Comparison of ENCODE assay signal across 6 mouse cellular contexts in the genomic region with DNA sequence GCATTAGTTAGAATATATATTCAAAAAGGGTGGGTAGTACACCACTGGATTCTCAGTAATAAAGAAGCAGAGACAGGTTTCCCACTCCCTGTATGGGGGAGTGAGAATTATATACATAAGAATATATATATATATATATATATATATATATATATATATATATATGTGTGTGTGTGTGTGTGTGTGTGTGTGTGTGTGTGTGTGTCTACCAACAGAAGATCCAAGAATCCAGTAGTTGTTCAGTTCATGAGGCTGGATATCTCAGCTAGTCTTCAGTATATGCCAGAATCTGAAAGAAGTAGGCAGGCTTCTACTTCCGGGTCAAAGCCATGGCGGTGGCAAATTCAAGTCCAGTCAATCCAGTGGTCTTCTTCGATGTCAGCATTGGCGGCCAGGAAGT. TPM values are rescaled to one million over a fixed set of nuclear protein-coding genes. Genes with fewer than 3 reads are reported as not detected.
DNase-seq lines count a peak whose midpoint lies in the region.
"Not testable (repeated sequence)": the region's sequence is repeated elsewhere in the genome, so short reads cannot be mapped to it uniquely, and the experiment has no call there.

A gene (plus strand): TSS at position 301 of the 400 bp plus-strand sequence.

- intact Hi-C loops in left cerebral cortex, postnatal 36 days (cut with DNase I): not testable (repeated sequence)

- DNase-seq in NIH3T3 (ENCODE audit: low read depth): peak; percentile 44
- DNase-seq in adrenal gland, adult 8-10 months; layer of hippocampus, postnatal 36 days; left cerebral cortex, postnatal 36 days (ENCODE audit: low spot score in 2 of 2): not testable (repeated sequence)
- DNase-seq in adrenal gland, postnatal 36 days: peak in 1 of 2 experiments; percentile 7
- peak; percentile 5 to 6 for DNase-seq in cerebellum, postnatal 14 days

RNA-seq across cellular contexts. Expression of the gene that starts here (rescaled TPM):
- 10 to 100 TPM; 14.7 to 17.1 (median 15.1) TPM for total RNA-seq in adrenal gland, adult 8-10 months (2022)
- 10 to 100 TPM; 12.9 to 13.8 TPM for total RNA-seq in adrenal gland, postnatal 36 days (2021)
- total RNA-seq in layer of hippocampus, postnatal 36 days (2021): 10 to 100 TPM; 10.7 to 11.8 TPM
- 10 to 100 TPM; 11.4 to 13.5 TPM for total RNA-seq in left cerebral cortex, postnatal 36 days (2021)
